ENCODE assay signal across 8 mouse cellular contexts in genomic region chr2:90889550-90890548, GRCm38 (mm10). TPM values are rescaled to one million over a fixed set of nuclear protein-coding genes. Genes with fewer than 3 reads are reported as not detected.
A peak's percentile ranks its signal among the peaks of the same experiment; 100 is the strongest.
DNase-seq lines count a peak whose midpoint lies in the region; ATAC-seq and TF ChIP-seq lines count a peak whose summit lies in the region.

No protein-coding gene starts in this region.

- TF ChIP-seq CTCF in G1E (IDR thresholded peaks at IDR 0.05; ENCODE audit: low read depth, low read length): no peak

- peaks cover 41% of the 10 kb centered on the region for H3K27me3 ChIP-seq in G1E (ENCODE audit: insufficient read depth, low read length)
- peaks cover 54% of the 10 kb centered on the region for H3K27me3 ChIP-seq in hindbrain, embryonic 11.5 days (ENCODE audit: control insufficient read depth, insufficient read depth, low read length)
- H3K27me3 ChIP-seq in limb, embryonic 10.5 days (ENCODE audit: low read depth, poor library complexity, severe bottlenecking): peaks cover 71% of the 10 kb centered on the region

- H3K4me2 ChIP-seq in hindbrain, embryonic 11.5 days (replicated peaks; ENCODE audit: low read depth, low read length): peak overlapping the region; percentile 57

- no peak for DNase-seq in G1E (ENCODE audit: low spot score)
- DNase-seq in hindbrain, embryonic 11.5 days (ENCODE audit: low spot score): peak; percentile 70
- peak; percentile 79 for DNase-seq in limb, embryonic 10.5 days (ENCODE audit: low spot score)
- peak; percentile 80 for DNase-seq in mesoderm, embryonic 11.5 days (ENCODE audit: low read depth, low spot score)
- peak; percentile 44 for DNase-seq in spleen, adult 12 weeks (ENCODE audit: low spot score)
- DNase-seq in layer of hippocampus, postnatal 25 days (ENCODE audit: extremely low spot score in 1 of 2, low spot score in 1 of 2): no peak

- H3K27ac ChIP-seq in brown adipose tissue, adult 24 weeks (replicated peaks; ENCODE audit: low read depth, low read length): no peak overlapping the region
- H3K27ac ChIP-seq in hindbrain, embryonic 11.5 days (ENCODE audit: low read depth, low read length): no peak overlapping the region
- H3K27ac ChIP-seq in limb, embryonic 10.5 days: peak overlapping the region; percentile 81

- H3K36me3 ChIP-seq in G1E (replicated peaks): peaks cover 26% of the 10 kb centered on the region
- H3K36me3 ChIP-seq in hindbrain, embryonic 11.5 days (ENCODE audit: control insufficient read depth, insufficient read depth, low read length): peaks cover 4% of the 10 kb centered on the region; the same call in 1 of the 2 replicates
- peaks cover 31% of the 10 kb centered on the region for H3K36me3 ChIP-seq in limb, embryonic 10.5 days

- peak overlapping the region; percentile 40 for H3K4me3 ChIP-seq in G1E (ENCODE audit: low read depth, low read length)
- H3K4me3 ChIP-seq in brown adipose tissue, adult 24 weeks (ENCODE audit: insufficient read depth, low read depth, low read length): peak overlapping the region; percentile 53
- H3K4me3 ChIP-seq in hindbrain, embryonic 11.5 days (ENCODE audit: low read depth, low read length): peak overlapping the region; percentile 40
- H3K4me3 ChIP-seq in limb, embryonic 10.5 days: peak overlapping the region; percentile 62

- H3K4me1 ChIP-seq in G1E (ENCODE audit: insufficient read depth, low read depth, low read length): peaks cover 31% of the 10 kb centered on the region
- no peaks in the 10 kb centered on the region for H3K4me1 ChIP-seq in brown adipose tissue, adult 24 weeks (ENCODE audit: control insufficient read depth, insufficient read depth, insufficient read length, low read length)
- H3K4me1 ChIP-seq in hindbrain, embryonic 11.5 days (replicated peaks; ENCODE audit: control insufficient read depth, insufficient read depth, low read length): 0 out of 2 replicates have a peak, but pooled peaks cover 4% of the 10 kb centered on the region
- peaks cover 28% of the 10 kb centered on the region for H3K4me1 ChIP-seq in limb, embryonic 10.5 days

- peaks cover 14% of the 10 kb centered on the region for H3K9me3 ChIP-seq in G1E (replicated peaks)
- no peaks in the 10 kb centered on the region for H3K9me3 ChIP-seq in hindbrain, embryonic 11.5 days (ENCODE audit: control insufficient read depth, low read length)
- no peaks in the 10 kb centered on the region for H3K9me3 ChIP-seq in limb, embryonic 10.5 days (replicated peaks)

- 6% methylated on average over 118 of the region's 133 CpGs for WGBS in hindbrain, embryonic 11.5 days
- 4% methylated on average over 132 of the region's 133 CpGs for WGBS in limb, embryonic 10.5 days

- no peak for ATAC-seq in G1E (ENCODE audit: extremely low read depth, insufficient number of reproducible peaks, low FRiP score, poor library complexity, severe bottlenecking)
- ATAC-seq in erythroid progenitor cell, adult 5-6 weeks (replicated peaks; ENCODE audit: low FRiP score, poor library complexity, severe bottlenecking): peak; percentile 72
- ATAC-seq in hindbrain, embryonic 11.5 days (ENCODE audit: low FRiP score): peak; percentile 60

- H3K9ac ChIP-seq in hindbrain, embryonic 11.5 days (ENCODE audit: low read depth, low read length): peak overlapping the region; percentile 50

RNA-seq across cellular contexts. Expression of gene C1qtnf4, which starts 4.2 kb away (rescaled TPM):
- total RNA-seq in G1E (2014; fragmentation: Nextera tagmentation): not detected in 2 replicates
- total RNA-seq in G1E (2017): 0.16 TPM in 1 of 2 replicates, not detected in the other
- polyA plus RNA-seq in G1E (2012): not detected in 2 replicates
- polyA plus RNA-seq in brown adipose tissue, adult 24 weeks (2012; ENCODE audit: insufficient read depth, insufficient read length, missing spikeins): 1.6 and 1.8 TPM in 2 replicates
- not detected in 2 replicates for total RNA-seq in erythroid progenitor cell, adult 5-6 weeks (2015; ENCODE audit: low replicate concordance)
- total RNA-seq in erythroid progenitor cell, adult 5-6 weeks (2017; ENCODE audit: low replicate concordance): not detected in 2 replicates
- polyA plus RNA-seq in hindbrain, embryonic 11.5 days (2014; fragmentation: Nextera tagmentation; extraction: Ambion mirVana): 15.1 and 21.2 TPM in 2 replicates
- 3.2 and 5.5 TPM in 2 replicates for polyA plus RNA-seq in limb, embryonic 10.5 days (2016; fragmentation: Nextera tagmentation; extraction: Ambion mirVana)
- total RNA-seq in layer of hippocampus, postnatal 25 days (2021): 100 to 1,000 TPM; 209 to 222 TPM

RNA-seq across cellular contexts. Expression of gene Kbtbd4, which starts 14.7 kb away (rescaled TPM):
- total RNA-seq in G1E (2014; fragmentation: Nextera tagmentation) (18.2 and 21.4 TPM in 2 replicates), G1E (2017) (31.8 and 35.5 TPM in 2 replicates)
- 4.0 and 6.6 TPM in 2 replicates for polyA plus RNA-seq in G1E (2012)
- 13.0 and 13.2 TPM in 2 replicates for polyA plus RNA-seq in brown adipose tissue, adult 24 weeks (2012; ENCODE audit: insufficient read depth, insufficient read length, missing spikeins)
- 9.0 and 11.3 TPM in 2 replicates for total RNA-seq in erythroid progenitor cell, adult 5-6 weeks (2015; ENCODE audit: low replicate concordance)
- total RNA-seq in erythroid progenitor cell, adult 5-6 weeks (2017; ENCODE audit: low replicate concordance): 6.2 and 8.1 TPM in 2 replicates
- 46.0 and 49.3 TPM in 2 replicates for polyA plus RNA-seq in hindbrain, embryonic 11.5 days (2014; fragmentation: Nextera tagmentation; extraction: Ambion mirVana)
- polyA plus RNA-seq in limb, embryonic 10.5 days (2016; fragmentation: Nextera tagmentation; extraction: Ambion mirVana): 52.0 and 63.6 TPM in 2 replicates
- 10 to 100 TPM; 32.5 to 43.0 TPM for total RNA-seq in layer of hippocampus, postnatal 25 days (2021)

RNA-seq across cellular contexts. Expression of gene Ndufs3, which starts 14.8 kb away (rescaled TPM):
- 106 and 132 TPM in 2 replicates for total RNA-seq in G1E (2014; fragmentation: Nextera tagmentation)
- total RNA-seq in G1E (2017): 131 and 165 TPM in 2 replicates
- 86.8 and 94.6 TPM in 2 replicates for polyA plus RNA-seq in G1E (2012)
- 871 and 1,187 TPM in 2 replicates for polyA plus RNA-seq in brown adipose tissue, adult 24 weeks (2012; ENCODE audit: insufficient read depth, insufficient read length, missing spikeins)
- total RNA-seq in erythroid progenitor cell, adult 5-6 weeks (2015; ENCODE audit: low replicate concordance): 54.1 and 60.9 TPM in 2 replicates
- total RNA-seq in erythroid progenitor cell, adult 5-6 weeks (2017; ENCODE audit: low replicate concordance): 19.4 and 20.4 TPM in 2 replicates
- polyA plus RNA-seq in hindbrain, embryonic 11.5 days (2014; fragmentation: Nextera tagmentation; extraction: Ambion mirVana): 215 and 217 TPM in 2 replicates
- 216 and 220 TPM in 2 replicates for polyA plus RNA-seq in limb, embryonic 10.5 days (2016; fragmentation: Nextera tagmentation; extraction: Ambion mirVana)
- 100 to 1,000 TPM; 219 to 254 TPM for total RNA-seq in layer of hippocampus, postnatal 25 days (2021)

RNA-seq across cellular contexts. Expression of gene Mtch2, which starts 42.9 kb away (rescaled TPM):
- 142 and 174 TPM in 2 replicates for total RNA-seq in G1E (2014; fragmentation: Nextera tagmentation)
- total RNA-seq in G1E (2017): 226 and 233 TPM in 2 replicates
- polyA plus RNA-seq in G1E (2012): 11.3 and 11.8 TPM in 2 replicates
- polyA plus RNA-seq in brown adipose tissue, adult 24 weeks (2012; ENCODE audit: insufficient read depth, insufficient read length, missing spikeins): 906 and 910 TPM in 2 replicates
- total RNA-seq in erythroid progenitor cell, adult 5-6 weeks (2015; ENCODE audit: low replicate concordance): 55.3 and 63.1 TPM in 2 replicates
- total RNA-seq in erythroid progenitor cell, adult 5-6 weeks (2017; ENCODE audit: low replicate concordance): 50.0 and 56.9 TPM in 2 replicates
- polyA plus RNA-seq in hindbrain, embryonic 11.5 days (2014; fragmentation: Nextera tagmentation; extraction: Ambion mirVana): 284 TPM in 2 replicates
- 217 and 233 TPM in 2 replicates for polyA plus RNA-seq in limb, embryonic 10.5 days (2016; fragmentation: Nextera tagmentation; extraction: Ambion mirVana)
- 100 to 1,000 TPM; 116 to 124 TPM for total RNA-seq in layer of hippocampus, postnatal 25 days (2021)

RNA-seq across cellular contexts. Expression of gene Celf1, which starts 50.3 kb away (rescaled TPM):
- total RNA-seq in G1E (2014; fragmentation: Nextera tagmentation) (67.0 and 73.9 TPM in 2 replicates), G1E (2017) (59.1 and 66.2 TPM in 2 replicates)
- polyA plus RNA-seq in G1E (2012): 93.8 and 97.1 TPM in 2 replicates
- polyA plus RNA-seq in brown adipose tissue, adult 24 weeks (2012; ENCODE audit: insufficient read depth, insufficient read length, missing spikeins): 42.6 and 48.6 TPM in 2 replicates
- 96.6 and 114 TPM in 2 replicates for total RNA-seq in erythroid progenitor cell, adult 5-6 weeks (2015; ENCODE audit: low replicate concordance)
- 117 and 119 TPM in 2 replicates for total RNA-seq in erythroid progenitor cell, adult 5-6 weeks (2017; ENCODE audit: low replicate concordance)
- polyA plus RNA-seq in hindbrain, embryonic 11.5 days (2014; fragmentation: Nextera tagmentation; extraction: Ambion mirVana): 78.8 and 90.2 TPM in 2 replicates
- 139 and 150 TPM in 2 replicates for polyA plus RNA-seq in limb, embryonic 10.5 days (2016; fragmentation: Nextera tagmentation; extraction: Ambion mirVana)
- total RNA-seq in layer of hippocampus, postnatal 25 days (2021): 100 to 1,000 TPM; 138 to 153 TPM

Comparison
In these comparisons a context has a peak if more than half of its experiments do, and no peak if none do; other contexts are left out.
1. DNase-seq: peak in hindbrain, embryonic 11.5 days (single experiment), limb, embryonic 10.5 days (single experiment), mesoderm, embryonic 11.5 days (single experiment) and spleen, adult 12 weeks (single experiment); none in G1E (single experiment) and layer of hippocampus, postnatal 25 days (0 of 2).
2. Peak in every context shown above with its lines, with median percentiles within 50 percentile points of each other: H3K4me3 ChIP-seq.